Mouse (Mus musculus): ENCODE data around the gene Clstn3. TPM values are rescaled to one million over a fixed set of nuclear protein-coding genes. Genes with fewer than 3 reads are reported as not detected.
"Not testable (repeated sequence)": the region's sequence is repeated elsewhere in the genome, so short reads cannot be mapped to it uniquely, and the experiment has no call there.

Gene Clstn3
- polyA plus RNA-seq, 1 experiment from 2014 or later = 4.7 TPM

- Histone ChIP-seq H3K27me3 (replicated peaks) (no peaks in the 10 kb centered on the region), H3K4me3 (replicated peaks) (no peak overlapping the region), H3K4me1 (replicated peaks) (no peaks in the 10 kb centered on the region), H3K9me3 (no peaks in the 10 kb centered on the region), H3K4me2 (replicated peaks) (no peak overlapping the region), H3K36me3 (no peaks in the 10 kb centered on the region), H3K9ac (no peak overlapping the region), H3K27ac (no peak overlapping the region)
- no peak for ATAC-seq
- 89% methylated on average over 3 of the region's 3 CpGs for WGBS
These were observed 45.9 kb downstream of the Clstn3 start for GRCm38 (mm10) chr6:124418686-124419085.

DNA sequence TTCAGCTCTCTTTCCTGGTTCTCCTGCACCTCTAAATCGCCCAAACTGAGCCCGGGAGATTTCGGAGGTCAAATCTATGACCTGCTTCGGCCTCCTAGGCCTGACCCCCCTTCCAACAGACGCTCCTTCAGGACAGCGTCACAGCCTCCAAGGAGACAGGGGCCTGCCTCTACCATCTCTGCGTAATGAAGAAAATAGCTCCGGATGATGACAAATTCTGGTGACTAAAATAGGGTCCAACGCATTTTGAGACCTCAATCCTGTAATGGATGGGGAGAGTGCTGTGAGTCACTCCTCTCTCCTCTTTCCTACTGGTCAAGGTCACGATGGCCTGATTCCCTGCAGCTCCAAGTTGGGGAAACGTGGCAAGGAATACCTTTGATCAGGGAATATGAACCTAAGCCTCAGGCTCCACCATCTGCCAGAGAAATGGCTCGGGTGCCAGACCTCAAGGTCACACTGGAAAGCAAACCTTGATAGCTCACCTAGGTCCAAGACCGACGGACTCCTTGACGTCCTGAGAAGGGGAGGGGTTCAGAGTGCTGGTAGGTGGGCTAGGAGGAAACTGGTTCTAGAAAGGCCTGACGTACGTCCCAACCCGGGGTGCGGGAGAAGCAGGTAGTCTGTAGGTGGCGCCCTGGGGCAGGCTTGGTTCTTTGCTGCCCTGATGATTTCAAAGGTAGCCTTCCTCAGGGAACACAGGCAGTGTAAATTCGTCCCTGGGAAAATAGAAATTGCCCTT lies 49.1 kb downstream of the Clstn3 start:
- Histone ChIP-seq H3K4me2 (replicated peaks) (peak overlapping the region; percentile 88), H3K36me3 (no peaks in the 10 kb centered on the region), H3K4me3 (replicated peaks) (peak overlapping the region; percentile 83), H3K9me3 (no peaks in the 10 kb centered on the region), H3K27me3 (replicated peaks) (no peaks in the 10 kb centered on the region), H3K4me1 (replicated peaks) (peaks cover 4% of the 10 kb centered on the region; the same call in 1 of the 2 replicates), H3K9ac (peak overlapping the region; percentile 54), H3K27ac (peak overlapping the region; percentile 81)
- ATAC-seq = peak; percentile 68
- WGBS = 6% methylated on average over 21 of the region's 21 CpGs

GRCm38 (mm10) chr6:124414927-124415325 lies 49.7 kb downstream of the Clstn3 start, which contains the start of gene Pex5:
Pex5 (minus strand) TSS chr6:124415067.
- Histone ChIP-seq H3K9ac (peak within 1 kb of the TSS; percentile 88), H3K9me3 (no peaks in the 10 kb centered on the region), H3K4me3 (replicated peaks) (peak within 1 kb of the TSS; percentile 83), H3K4me1 (replicated peaks) (peaks cover 4% of the 10 kb centered on the region; the same call in 1 of the 2 replicates), H3K4me2 (replicated peaks) (peak within 1 kb of the TSS; percentile 88), H3K27ac (peak within 1 kb of the TSS; percentile 81), H3K27me3 (replicated peaks) (no peaks in the 10 kb centered on the region), H3K36me3 (no peaks in the 10 kb centered on the region)
- peak; percentile 94 for ATAC-seq
- 0% methylated on average over 22 of the region's 36 CpGs for whole genome bisulfite sequencing

DNA sequence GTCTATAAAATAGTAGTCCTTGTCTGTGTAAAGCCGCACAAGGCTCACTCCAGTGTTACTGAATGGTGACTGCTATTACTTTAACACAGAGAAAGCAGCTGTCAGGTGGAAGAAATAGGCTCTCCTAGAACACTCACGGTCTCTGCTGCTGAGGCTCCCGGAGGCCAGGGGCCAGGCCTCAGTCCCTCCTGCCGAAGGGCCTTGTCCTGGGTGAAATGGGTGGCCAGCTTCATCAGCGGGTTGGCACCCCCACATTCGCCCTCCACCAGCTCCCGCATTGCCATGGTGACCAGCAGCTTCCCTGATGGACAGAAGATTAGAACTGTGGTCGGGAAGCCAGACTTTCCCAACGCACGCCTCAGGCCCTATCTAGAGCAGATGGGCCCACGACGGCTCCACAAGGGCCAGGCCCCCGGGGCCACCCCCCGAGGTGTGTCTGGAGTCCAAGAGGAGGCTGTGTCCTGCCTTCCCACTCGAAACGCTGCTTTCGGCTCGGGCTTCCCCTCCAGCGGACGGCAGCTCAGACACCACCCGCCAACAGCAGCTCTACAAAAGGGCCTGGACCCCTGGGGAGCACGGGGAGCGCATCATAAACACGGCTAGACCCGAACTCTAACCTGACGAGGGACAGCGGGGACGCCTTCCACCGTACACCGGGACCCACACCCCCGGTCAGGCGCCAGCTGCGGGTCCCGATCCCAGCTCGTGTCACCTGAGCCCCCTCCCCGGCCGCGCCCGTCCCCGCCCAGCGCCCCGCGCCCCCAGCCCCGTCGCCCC lies 50.3 kb downstream of the Clstn3 start:
- ATAC-seq = peak; percentile 50
- Histone ChIP-seq H3K9me3 (no peaks in the 10 kb centered on the region), H3K36me3 (no peaks in the 10 kb centered on the region), H3K4me1 (replicated peaks) (peaks cover 4% of the 10 kb centered on the region; the same call in 1 of the 2 replicates), H3K27me3 (replicated peaks) (no peaks in the 10 kb centered on the region), H3K9ac (peak overlapping the region; percentile 88), H3K4me3 (replicated peaks) (peak overlapping the region; percentile 83), H3K27ac (peak overlapping the region; percentile 56), H3K4me2 (replicated peaks) (peak overlapping the region; percentile 88)
- 1% methylated on average over 40 of the region's 45 CpGs for WGBS

DNA sequence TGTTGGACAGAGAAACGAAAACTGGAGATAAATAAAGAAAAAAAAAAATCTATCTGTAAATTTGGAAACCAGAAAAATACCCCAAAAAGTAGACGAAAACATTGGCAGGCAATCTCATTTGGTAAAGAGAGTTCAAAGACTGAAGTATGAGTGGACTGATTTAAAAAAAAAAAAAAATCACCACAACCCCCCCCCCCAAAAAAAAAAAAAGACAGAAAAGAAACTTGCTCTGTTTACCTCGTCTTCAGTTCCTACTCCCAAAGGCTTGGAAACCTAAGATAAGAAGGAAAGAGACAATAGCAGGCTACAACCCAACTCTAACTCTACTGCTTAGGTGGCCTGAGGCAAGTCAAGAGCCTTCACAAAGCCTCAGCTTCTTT lies 50.8 kb downstream of the Clstn3 start:
- 52% methylated on average over 3 of the region's 3 CpGs for WGBS

DNA sequence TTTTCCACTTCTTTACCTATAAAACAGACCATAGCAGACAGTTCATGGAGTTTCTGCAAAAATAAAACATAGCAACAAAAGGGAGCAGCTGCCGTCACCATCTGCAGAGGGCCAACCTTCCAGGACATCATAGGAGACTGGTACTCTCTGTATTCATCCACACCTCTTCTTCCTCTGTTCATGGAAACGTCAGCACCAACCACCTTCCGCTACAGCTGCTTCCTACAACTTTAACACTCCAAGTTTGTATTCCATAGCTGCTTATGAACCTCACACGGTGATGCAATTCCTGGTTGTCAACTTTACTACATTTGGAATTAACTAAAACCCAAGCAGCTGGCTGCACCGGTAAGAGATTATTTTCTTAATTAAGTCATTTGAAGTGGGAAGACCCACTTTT lies 56.2 kb downstream of the Clstn3 start:
- WGBS = 91% methylated on average over 5 of the region's 5 CpGs
- H3K4me2 ChIP-seq (replicated peaks) = no peak overlapping the region
- H3K9me3 ChIP-seq = no peaks in the 10 kb centered on the region
- no peak for ATAC-seq
- H3K27ac ChIP-seq = no peak overlapping the region
- H3K4me3 ChIP-seq (replicated peaks) = no peak overlapping the region
- peaks cover 18% of the 10 kb centered on the region for H3K36me3 ChIP-seq
- H3K9ac ChIP-seq = no peak overlapping the region
- no peaks in the 10 kb centered on the region for H3K27me3 ChIP-seq (replicated peaks)
- peaks cover 1% of the 10 kb centered on the region; the same call in 1 of the 2 replicates for H3K4me1 ChIP-seq (replicated peaks)

More for the DNA sequence above, 50.8 kb downstream of the Clstn3 start:
- H3K27me3 ChIP-seq (replicated peaks) = no peaks in the 10 kb centered on the region
- H3K4me2 ChIP-seq (replicated peaks) = peak overlapping the region; percentile 88
- ATAC-seq = no peak
- H3K36me3 ChIP-seq = no peaks in the 10 kb centered on the region
- no peaks in the 10 kb centered on the region for H3K9me3 ChIP-seq
- peak overlapping the region; percentile 83 for H3K4me3 ChIP-seq (replicated peaks)
- peak overlapping the region; percentile 88; the same call in 1 of the 2 replicates for H3K9ac ChIP-seq
- peaks cover 4% of the 10 kb centered on the region; the same call in 1 of the 2 replicates for H3K4me1 ChIP-seq (replicated peaks)
- H3K27ac ChIP-seq = no peak overlapping the region

DNA sequence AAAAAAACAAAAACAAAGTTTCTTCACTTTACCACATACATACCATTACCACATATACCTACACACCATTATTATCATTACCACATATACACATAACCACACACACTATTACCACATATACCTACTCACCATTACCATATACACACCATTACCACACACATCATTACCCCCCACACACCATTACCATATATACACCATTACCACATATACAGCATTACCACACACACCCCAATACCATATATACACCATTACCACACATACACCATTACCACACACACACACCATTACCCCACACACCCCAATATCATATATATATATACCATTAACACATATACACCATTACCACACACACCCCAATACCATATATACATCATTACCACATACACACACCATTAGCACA lies 57.4 kb downstream of the Clstn3 start:
- H3K36me3 ChIP-seq = peaks cover 23% of the 10 kb centered on the region
- H3K4me3 ChIP-seq (replicated peaks) = no peak overlapping the region
- no peak for ATAC-seq
- no peak overlapping the region for H3K9ac ChIP-seq
- H3K4me2 ChIP-seq (replicated peaks) = no peak overlapping the region
- H3K4me1 ChIP-seq (replicated peaks) = no peaks in the 10 kb centered on the region
- H3K27me3 ChIP-seq (replicated peaks) = no peaks in the 10 kb centered on the region
- H3K27ac ChIP-seq = no peak overlapping the region
- no peaks in the 10 kb centered on the region for H3K9me3 ChIP-seq

- Histone ChIP-seq H3K4me1 (replicated peaks) (no peaks in the 10 kb centered on the region), H3K9me3 (no peaks in the 10 kb centered on the region), H3K36me3 (peaks cover 23% of the 10 kb centered on the region), H3K27me3 (replicated peaks) (no peaks in the 10 kb centered on the region), H3K4me3 (replicated peaks) (no peak overlapping the region), H3K9ac (no peak overlapping the region), H3K4me2 (replicated peaks) (no peak overlapping the region), H3K27ac (no peak overlapping the region)
- WGBS = 90% methylated on average over 10 of the region's 10 CpGs
- peak; percentile 48; the same call in 1 of the 2 replicates for ATAC-seq
These were observed 58.3 kb downstream of the Clstn3 start for GRCm38 (mm10) chr6:124406326-124406725.

DNA sequence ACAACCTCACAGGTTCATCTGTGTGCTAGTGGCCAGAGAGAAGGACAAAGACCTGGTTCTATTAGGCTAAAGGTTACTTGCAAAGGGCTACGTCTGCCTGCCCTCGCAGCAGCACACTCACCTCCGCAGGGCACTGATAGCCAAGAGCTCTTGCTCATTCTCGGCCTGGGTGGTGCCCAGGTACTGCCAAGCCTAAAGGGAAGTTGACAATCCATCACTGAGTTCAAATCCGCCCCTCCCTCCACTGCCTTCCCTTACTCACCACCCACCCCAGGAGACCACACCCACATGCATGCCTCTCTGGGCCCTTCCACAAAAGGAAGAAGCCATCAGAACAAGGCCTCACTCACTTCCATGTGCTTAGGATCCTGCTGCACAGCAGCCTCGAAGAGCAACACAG lies 64.9 kb downstream of the Clstn3 start:
- Histone ChIP-seq H3K27me3 (replicated peaks) (no peaks in the 10 kb centered on the region), H3K36me3 (peaks cover 54% of the 10 kb centered on the region), H3K9me3 (no peaks in the 10 kb centered on the region), H3K4me2 (replicated peaks) (no peak overlapping the region), H3K4me3 (replicated peaks) (no peak overlapping the region), H3K9ac (no peak overlapping the region), H3K27ac (no peak overlapping the region), H3K4me1 (replicated peaks) (no peaks in the 10 kb centered on the region)
- 93% methylated on average over 6 of the region's 6 CpGs for WGBS
- no peak for ATAC-seq

DNA sequence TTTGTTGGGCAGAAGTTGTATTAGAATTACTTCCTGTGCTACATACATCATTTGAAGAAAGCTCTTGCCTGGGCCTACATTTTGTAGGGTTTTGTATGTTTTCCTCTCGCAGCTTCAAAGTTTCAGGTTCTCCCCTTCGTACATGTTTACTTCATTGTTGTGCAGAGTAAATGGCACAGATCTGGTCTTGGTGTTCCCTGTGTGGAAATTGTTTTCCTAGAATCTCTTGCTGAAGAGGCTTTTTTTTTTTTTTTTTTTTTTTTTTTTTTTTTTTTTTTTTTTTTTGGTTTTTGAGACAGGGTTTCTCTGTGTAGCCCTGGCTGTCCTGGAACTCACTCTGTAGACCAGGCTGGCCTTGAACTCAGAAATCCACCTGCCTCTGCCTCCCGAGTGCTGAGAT lies 69.6 kb downstream of the Clstn3 start:
- ATAC-seq; H3K4me2 ChIP-seq (replicated peaks); H3K9me3 ChIP-seq; H3K9ac ChIP-seq; H3K4me1 ChIP-seq (replicated peaks); H3K27ac ChIP-seq; H3K4me3 ChIP-seq (replicated peaks); H3K27me3 ChIP-seq (replicated peaks): not testable (repeated sequence)
- peaks cover 32% of the 10 kb centered on the region for H3K36me3 ChIP-seq
- WGBS = 92% methylated on average over 3 of the region's 3 CpGs
